Comparison of ENCODE assay signal across 1 mouse cellular context in the genomic region with DNA sequence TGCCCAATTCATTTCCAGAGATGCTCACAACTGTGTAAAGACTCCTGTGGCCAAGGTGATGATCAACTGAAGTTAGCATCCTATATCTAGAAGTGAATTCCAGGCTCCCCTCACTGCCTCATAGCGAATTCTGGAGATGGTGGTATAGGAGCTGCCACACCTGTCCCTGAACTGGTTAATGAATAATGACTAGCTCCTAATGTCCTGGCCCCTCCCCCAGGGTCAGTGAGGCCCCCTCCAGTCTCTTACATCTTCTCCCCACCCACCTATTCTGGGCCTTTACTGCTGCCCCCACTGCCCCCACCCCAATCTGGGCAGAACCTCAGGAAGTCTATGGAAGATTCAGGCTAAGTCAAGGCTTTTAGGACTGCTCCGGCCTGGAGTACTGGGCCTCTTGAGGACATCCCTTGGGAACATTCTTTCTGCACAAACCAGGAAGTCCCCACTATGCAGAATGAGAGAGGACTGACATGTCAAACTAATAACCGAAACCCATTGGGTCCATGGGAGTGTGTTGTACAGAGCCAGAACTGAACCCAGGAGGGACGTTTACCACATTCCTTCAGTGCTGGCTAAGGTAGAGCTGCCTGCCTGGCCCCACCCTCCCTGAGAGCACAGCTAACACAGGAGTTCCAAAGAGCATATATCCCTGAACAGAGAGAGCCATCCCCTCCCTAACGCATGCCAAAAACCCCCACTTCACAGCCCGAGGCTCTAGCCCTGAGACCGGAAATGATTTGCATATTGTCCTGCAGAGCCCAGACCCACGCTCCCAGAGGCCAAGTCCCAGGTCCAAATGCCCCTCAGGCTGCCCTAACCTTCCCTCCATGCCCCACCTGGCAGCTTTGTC.
A peak's percentile ranks its signal among the peaks of the same experiment; 100 is the strongest.
TF ChIP-seq lines count a peak whose summit lies in the region.

No protein-coding gene starts in this region.

TF ChIP-seq in CH12.LX, 34 proteins besides CTCF, POLR2A, EP300 and RAD21:
- no peak for TF ChIP-seq ZKSCAN1 (IDR thresholded peaks at IDR 0.05; ENCODE audit: borderline replicate concordance, low read depth, low read length)
- peak; percentile 22; the same call in 1 of the 2 replicates for TF ChIP-seq ETS1 (conservative IDR thresholded peaks at IDR 0.05; ENCODE audit: low read depth, low read length)
- peak; percentile 36; the same call in 1 of the 2 replicates for TF ChIP-seq IRF4 (IDR thresholded peaks at IDR 0.05; ENCODE audit: low read depth, low read length)
- TF ChIP-seq ELF1 (IDR thresholded peaks at IDR 0.05; ENCODE audit: low read depth, low read length), result peak; percentile 79
